Mouse (Mus musculus) neural tube, embryonic 14.5 days (tissue): ENCODE measurements around the gene Tll2. TPM values are rescaled to one million over a fixed set of nuclear protein-coding genes. Genes with fewer than 3 reads are reported as not detected.

Source experiments
- ATAC-seq: fragments of 200-750 bp; cut with Nextera tagmentation; 2 replicates; pipeline ENCODE4 v1.8.0; 2017; ENCODE audit warnings: low read depth, mild to moderate bottlenecking, moderate TSS enrichment, moderate library complexity
- H3K27ac ChIP-seq: fragments of 300-500 bp; sonication (generic); 2 replicates; pipeline ENCODE4 v1.5.1; 2014; ENCODE audit warnings: low read depth, mild to moderate bottlenecking, control low read depth, low read length, moderate library complexity, mixed read lengths
- H3K27me3 ChIP-seq: fragments of 300-500 bp; sonication (generic); 2 replicates; pipeline ENCODE4 v1.6.1; 2014; ENCODE audit warnings: low read length; ENCODE audit not compliant: control insufficient read depth, insufficient read depth
- H3K36me3 ChIP-seq: fragments of 300-500 bp; sonication (generic); 2 replicates; pipeline ENCODE4 v1.6.1; 2014; ENCODE audit warnings: low read length, mixed read lengths; ENCODE audit not compliant: control insufficient read depth, insufficient read depth
- H3K4me1 ChIP-seq: fragments of 300-500 bp; sonication (generic); 2 replicates; pipeline ENCODE4 v1.6.1; 2014; ENCODE audit warnings: low read length; ENCODE audit not compliant: control insufficient read depth, insufficient read depth
- H3K4me2 ChIP-seq: fragments of 300-500 bp; sonication (generic); 2 replicates; pipeline ENCODE4 v1.6.1; 2014; ENCODE audit warnings: mild to moderate bottlenecking, low read depth, low read length, control low read depth
- H3K4me3 ChIP-seq: fragments of 300-500 bp; sonication (generic); 2 replicates; pipeline ENCODE4 v1.5.1; 2014; ENCODE audit warnings: low read depth, low read length, control low read depth, mixed read lengths
- H3K9ac ChIP-seq: fragments of 300-500 bp; sonication (generic); replicated peaks from 2 replicates; pipeline ENCODE4 v1.6.1; 2014; ENCODE audit warnings: low read depth, mild to moderate bottlenecking, control low read depth, low read length, mixed read lengths
- H3K9me3 ChIP-seq: fragments of 300-500 bp; sonication (generic); 2 replicates; pipeline ENCODE4 v1.6.1; 2016; ENCODE audit warnings: low read length; ENCODE audit not compliant: control insufficient read depth
- WGBS: fragments of 180-500 bp; shearing (Covaris S2); extraction: QIAGEN DNeasy Blood & Tissue Kit; methylation state at CpG from one replicate; pipeline ENCODE4 v1.1.7; 2014; 5-methylcytosine and 5-hydroxymethylcytosine counted together
- polyA plus RNA-seq: library from polyadenylated mRNA; unstranded; fragments of >200 nt; fragmentation: Nextera tagmentation; extraction: Ambion mirVana; gene quantifications from 2 replicates; pipeline ENCODE4 v1.2.1, GENCODE M21; 2014

Tll2 gene
- polyA plus RNA-seq = 1.4 and 2.2 TPM in 2 replicates

- no peaks in the 10 kb centered on the region for H3K36me3 ChIP-seq
- ATAC-seq = peak; percentile 92
- H3K4me1 ChIP-seq = peaks cover 12% of the 10 kb centered on the region
- peaks cover 4% of the 10 kb centered on the region; the same call in 1 of the 2 replicates for H3K27me3 ChIP-seq
- 1% methylated on average over 32 of the region's 32 CpGs for WGBS
- H3K4me2 ChIP-seq = peak within 1 kb of the TSS; percentile 94
- H3K27ac ChIP-seq = no peak within 1 kb of the TSS
- H3K9me3 ChIP-seq = no peaks in the 10 kb centered on the region
- H3K4me3 ChIP-seq = peak within 1 kb of the TSS; percentile 41
- peak within 1 kb of the TSS; percentile 55 for H3K9ac ChIP-seq
Measured at GRCm38 (mm10) chr19:41206811-41207344, at the start of gene Tll2. Gene Tll2 (minus strand): TSS chr19:41206835.

- H3K36me3 ChIP-seq = no peaks in the 10 kb centered on the region
- 94% methylated on average over 5 of the region's 5 CpGs for WGBS
Measured at GRCm38 (mm10) chr19:41254584-41254983, 47.9 kb upstream of the Tll2 start.

GRCm38 (mm10) chr19:41248968-41249367, 42.3 kb upstream of the Tll2 start:
- no peaks in the 10 kb centered on the region for H3K9me3 ChIP-seq
- H3K36me3 ChIP-seq = peaks cover 11% of the 10 kb centered on the region; the same call in 1 of the 2 replicates
- H3K4me1 ChIP-seq = no peaks in the 10 kb centered on the region
- H3K9ac ChIP-seq = no peak overlapping the region
- H3K4me3 ChIP-seq = no peak overlapping the region
- H3K27ac ChIP-seq = no peak overlapping the region
- no peak for ATAC-seq
- H3K4me2 ChIP-seq = no peak overlapping the region
- WGBS = 70% methylated on average over 4 of the region's 4 CpGs
- H3K27me3 ChIP-seq = no peaks in the 10 kb centered on the region

More at GRCm38 (mm10) chr19:41254584-41254983, 47.9 kb upstream of the Tll2 start:
- Histone ChIP-seq H3K4me3 (no peak overlapping the region), H3K27me3 (no peaks in the 10 kb centered on the region), H3K9ac (no peak overlapping the region), H3K27ac (no peak overlapping the region), H3K9me3 (no peaks in the 10 kb centered on the region), H3K4me2 (no peak overlapping the region), H3K4me1 (no peaks in the 10 kb centered on the region)
- ATAC-seq = no peak

- ATAC-seq = no peak
- Histone ChIP-seq H3K9me3 (no peaks in the 10 kb centered on the region), H3K4me1 (no peaks in the 10 kb centered on the region), H3K27me3 (no peaks in the 10 kb centered on the region), H3K36me3 (peaks cover 11% of the 10 kb centered on the region; the same call in 1 of the 2 replicates), H3K9ac (no peak overlapping the region), H3K27ac (no peak overlapping the region), H3K4me2 (no peak overlapping the region), H3K4me3 (no peak overlapping the region)
- 92% methylated on average over 3 of the region's 3 CpGs for WGBS
Measured at GRCm38 (mm10) chr19:41248271-41248670, 41.6 kb upstream of the Tll2 start.

- H3K4me3 ChIP-seq = no peak overlapping the region
- ATAC-seq = no peak
- no peak overlapping the region for H3K4me2 ChIP-seq
- 89% methylated on average over 4 of the region's 4 CpGs for WGBS
- no peak overlapping the region for H3K9ac ChIP-seq
- no peak overlapping the region for H3K27ac ChIP-seq
- no peaks in the 10 kb centered on the region for H3K9me3 ChIP-seq
- peaks cover 28% of the 10 kb centered on the region; the same call in 1 of the 2 replicates for H3K36me3 ChIP-seq
- H3K27me3 ChIP-seq = no peaks in the 10 kb centered on the region
- H3K4me1 ChIP-seq = no peaks in the 10 kb centered on the region
Measured at GRCm38 (mm10) chr19:41246271-41246670, 39.6 kb upstream of the Tll2 start.

- ATAC-seq = no peak
- H3K9ac ChIP-seq = no peak overlapping the region
- no peaks in the 10 kb centered on the region for H3K27me3 ChIP-seq
- peaks cover 32% of the 10 kb centered on the region; the same call in 1 of the 2 replicates for H3K36me3 ChIP-seq
- no peak overlapping the region for H3K4me2 ChIP-seq
- 61% methylated on average over 6 of the region's 6 CpGs for WGBS
- no peaks in the 10 kb centered on the region for H3K4me1 ChIP-seq
- H3K27ac ChIP-seq = no peak overlapping the region
- no peak overlapping the region for H3K4me3 ChIP-seq
- no peaks in the 10 kb centered on the region for H3K9me3 ChIP-seq
Measured at GRCm38 (mm10) chr19:41244581-41244980, 37.9 kb upstream of the Tll2 start.

GRCm38 (mm10) chr19:41241997-41242396, 35.4 kb upstream of the Tll2 start:
- Histone ChIP-seq H3K9me3 (no peaks in the 10 kb centered on the region), H3K27ac (no peak overlapping the region), H3K36me3 (peaks cover 35% of the 10 kb centered on the region; the same call in 1 of the 2 replicates), H3K4me1 (no peaks in the 10 kb centered on the region), H3K9ac (no peak overlapping the region), H3K4me2 (no peak overlapping the region), H3K27me3 (no peaks in the 10 kb centered on the region), H3K4me3 (no peak overlapping the region)
- over 99% methylated on average over 5 of the region's 5 CpGs for WGBS
- no peak for ATAC-seq

- Histone ChIP-seq H3K27me3 (no peaks in the 10 kb centered on the region), H3K4me1 (no peaks in the 10 kb centered on the region), H3K9me3 (no peaks in the 10 kb centered on the region), H3K27ac (no peak overlapping the region), H3K9ac (no peak overlapping the region), H3K36me3 (peaks cover 20% of the 10 kb centered on the region), H3K4me2 (no peak overlapping the region), H3K4me3 (no peak overlapping the region)
- no peak for ATAC-seq
- 96% methylated on average over 4 of the region's 4 CpGs for WGBS
Measured at GRCm38 (mm10) chr19:41233698-41234097, 27.1 kb upstream of the Tll2 start.

- no peak overlapping the region for H3K4me3 ChIP-seq
- 42% methylated on average over 7 of the region's 7 CpGs for WGBS
- H3K4me1 ChIP-seq = peaks cover 12% of the 10 kb centered on the region
- H3K27ac ChIP-seq = no peak overlapping the region
- H3K36me3 ChIP-seq = 0 out of 2 replicates have a peak, but pooled peaks cover 3% of the 10 kb centered on the region
- no peak overlapping the region for H3K9ac ChIP-seq
- peaks cover 4% of the 10 kb centered on the region; the same call in 1 of the 2 replicates for H3K27me3 ChIP-seq
- ATAC-seq = no peak
- H3K4me2 ChIP-seq = no peak overlapping the region
- no peaks in the 10 kb centered on the region for H3K9me3 ChIP-seq
Measured at GRCm38 (mm10) chr19:41208326-41208725, 1.7 kb upstream of the Tll2 start.
